Mouse (Mus musculus): ENCODE measurements around the gene Prim2.

DNA sequence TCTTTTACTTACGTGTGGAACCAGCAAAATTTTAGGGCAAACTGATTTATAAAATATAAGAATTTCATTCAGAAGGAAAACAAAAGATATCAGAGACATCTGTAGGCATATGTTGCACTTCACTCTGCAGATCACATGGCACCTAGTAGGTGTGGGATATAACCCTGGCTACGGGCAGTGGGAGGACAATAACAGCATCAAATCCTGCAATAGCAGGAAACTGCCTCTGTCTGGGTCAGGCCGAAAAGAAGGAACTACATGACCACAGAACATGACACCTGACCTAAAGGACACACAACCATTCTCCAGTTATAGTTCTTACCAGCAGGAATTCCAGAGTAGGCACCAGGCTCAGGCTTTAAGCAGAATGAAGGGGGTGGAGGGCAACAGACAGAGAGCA, 137.7 kb downstream of the Prim2 start:
- TF ChIP-seq CTCF (conservative IDR thresholded peaks at IDR 0.05; ENCODE audit: low read length) = no peak
- TF ChIP-seq NANOG (IDR thresholded peaks at IDR 0.05; ENCODE audit: borderline replicate concordance, low read length) = no peak
